Mouse (Mus musculus): ENCODE data around the gene Scn3a. TPM values are rescaled to one million over a fixed set of nuclear protein-coding genes. Genes with fewer than 3 reads are reported as not detected.
A peak's percentile ranks its signal among the peaks of the same experiment; 100 is the strongest.

Gene Scn3a
- polyA plus RNA-seq, 2 experiments, result 1.7 to 1.8 TPM

- no peak for DNase-seq (ENCODE audit: low spot score)
- Histone ChIP-seq H3K4me3 (replicated peaks; ENCODE audit: low read length) (no peak overlapping the region), H3K27me3 (ENCODE audit: control insufficient read depth, insufficient read depth, low read length) (no peaks in the 10 kb centered on the region), H3K4me2 (replicated peaks; ENCODE audit: low read depth, low read length, severe bottlenecking) (no peak overlapping the region), H3K4me1 (ENCODE audit: control insufficient read depth, insufficient read depth, low read length) (no peaks in the 10 kb centered on the region), H3K36me3 (ENCODE audit: control insufficient read depth, insufficient read depth, low read length) (no peaks in the 10 kb centered on the region), H3K9ac (ENCODE audit: low read depth, low read length, severe bottlenecking) (no peak overlapping the region), H3K9me3 (ENCODE audit: control insufficient read depth, low read length) (no peaks in the 10 kb centered on the region), H3K27ac (replicated peaks; ENCODE audit: low read depth, low read length) (no peak overlapping the region)
- no peak for TF ChIP-seq POLR2A (IDR thresholded peaks at IDR 0.05; ENCODE audit: borderline replicate concordance, extremely low read depth, insufficient read depth, insufficient read length)
- ATAC-seq (ENCODE audit: low FRiP score, low read depth), result no peak
- WGBS, result 26% methylated on average over 4 of the region's 4 CpGs
These were observed 3.5 kb downstream of the Scn3a start for GRCm38 (mm10) chr2:65563898-65564297.

DNA sequence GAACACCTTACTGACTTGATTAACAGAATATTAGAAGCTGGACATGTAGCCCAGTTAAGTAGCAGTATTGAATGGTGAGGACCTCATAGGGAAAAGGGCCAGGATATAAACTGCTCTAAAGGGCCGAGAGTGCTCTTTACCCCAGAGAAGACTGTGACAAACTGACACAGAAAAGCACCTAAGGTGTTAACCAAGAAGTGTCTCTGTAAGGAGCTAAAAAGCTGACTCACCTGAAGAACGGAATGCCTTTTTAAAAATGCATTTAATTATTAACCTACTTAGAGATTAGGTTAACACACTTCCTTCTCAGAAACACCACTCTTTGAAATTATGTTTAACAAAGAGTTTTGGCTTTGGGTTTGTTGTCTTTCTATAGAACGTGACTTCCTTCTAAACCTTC is 9.7 kb downstream of the Scn3a start:
- Histone ChIP-seq H3K9me3 (ENCODE audit: control insufficient read depth, low read length) (no peaks in the 10 kb centered on the region), H3K27me3 (ENCODE audit: control insufficient read depth, insufficient read depth, low read length) (no peaks in the 10 kb centered on the region), H3K4me3 (replicated peaks; ENCODE audit: low read length) (no peak overlapping the region), H3K36me3 (ENCODE audit: control insufficient read depth, insufficient read depth, low read length) (no peaks in the 10 kb centered on the region), H3K9ac (ENCODE audit: low read depth, low read length, severe bottlenecking) (no peak overlapping the region), H3K4me1 (ENCODE audit: control insufficient read depth, insufficient read depth, low read length) (no peaks in the 10 kb centered on the region), H3K27ac (replicated peaks; ENCODE audit: low read depth, low read length) (no peak overlapping the region), H3K4me2 (replicated peaks; ENCODE audit: low read depth, low read length, severe bottlenecking) (no peak overlapping the region)
- 79% methylated on average over 3 of the region's 3 CpGs for WGBS
- no peak for ATAC-seq (ENCODE audit: low FRiP score, low read depth)
- no peak for TF ChIP-seq POLR2A (IDR thresholded peaks at IDR 0.05; ENCODE audit: borderline replicate concordance, extremely low read depth, insufficient read depth, insufficient read length)
- no peak for DNase-seq (ENCODE audit: low spot score)

DNA sequence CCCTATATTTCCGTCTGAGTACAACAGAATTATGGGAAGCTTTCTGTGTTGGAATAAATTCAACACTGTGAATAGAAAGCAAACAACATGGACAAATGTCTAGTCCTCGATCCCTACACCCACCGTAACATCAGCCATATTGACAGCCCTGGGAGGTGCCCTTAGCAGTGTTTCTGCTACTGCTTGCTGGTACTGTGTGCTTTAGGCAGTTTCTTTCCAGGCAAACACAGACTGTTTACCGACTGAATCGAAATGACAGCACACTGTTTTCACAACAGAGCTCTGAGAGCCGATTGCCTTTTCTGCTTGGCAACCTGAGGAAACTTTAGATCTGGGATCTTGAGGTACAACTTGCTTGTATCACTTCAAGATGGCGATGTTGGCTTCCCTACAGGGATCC is 12.8 kb downstream of the Scn3a start:
- H3K4me3 ChIP-seq (replicated peaks; ENCODE audit: low read length), result no peak overlapping the region
- no peak overlapping the region for H3K27ac ChIP-seq (replicated peaks; ENCODE audit: low read depth, low read length)
- no peaks in the 10 kb centered on the region for H3K9me3 ChIP-seq (ENCODE audit: control insufficient read depth, low read length)
- no peak for ATAC-seq (ENCODE audit: low FRiP score, low read depth)
- H3K9ac ChIP-seq (ENCODE audit: low read depth, low read length, severe bottlenecking), result no peak overlapping the region
- no peaks in the 10 kb centered on the region for H3K27me3 ChIP-seq (ENCODE audit: control insufficient read depth, insufficient read depth, low read length)
- H3K36me3 ChIP-seq (ENCODE audit: control insufficient read depth, insufficient read depth, low read length), result no peaks in the 10 kb centered on the region
- no peaks in the 10 kb centered on the region for H3K4me1 ChIP-seq (ENCODE audit: control insufficient read depth, insufficient read depth, low read length)
- 85% methylated on average over 7 of the region's 7 CpGs for WGBS
- H3K4me2 ChIP-seq (replicated peaks; ENCODE audit: low read depth, low read length, severe bottlenecking), result no peak overlapping the region
- no peak for TF ChIP-seq POLR2A (IDR thresholded peaks at IDR 0.05; ENCODE audit: borderline replicate concordance, extremely low read depth, insufficient read depth, insufficient read length)
- DNase-seq (ENCODE audit: low spot score), result no peak

- WGBS, result 87% methylated on average over 3 of the region's 3 CpGs
- no peak for DNase-seq (ENCODE audit: low spot score)
- no peaks in the 10 kb centered on the region for H3K27me3 ChIP-seq (ENCODE audit: control insufficient read depth, insufficient read depth, low read length)
- H3K9ac ChIP-seq (ENCODE audit: low read depth, low read length, severe bottlenecking), result no peak overlapping the region
- no peak for ATAC-seq (ENCODE audit: low FRiP score, low read depth)
- no peak overlapping the region for H3K4me2 ChIP-seq (replicated peaks; ENCODE audit: low read depth, low read length, severe bottlenecking)
- TF ChIP-seq POLR2A (IDR thresholded peaks at IDR 0.05; ENCODE audit: borderline replicate concordance, extremely low read depth, insufficient read depth, insufficient read length), result no peak
- no peaks in the 10 kb centered on the region for H3K4me1 ChIP-seq (ENCODE audit: control insufficient read depth, insufficient read depth, low read length)
- H3K4me3 ChIP-seq (replicated peaks; ENCODE audit: low read length), result no peak overlapping the region
- H3K9me3 ChIP-seq (ENCODE audit: control insufficient read depth, low read length), result no peaks in the 10 kb centered on the region
- no peaks in the 10 kb centered on the region for H3K36me3 ChIP-seq (ENCODE audit: control insufficient read depth, insufficient read depth, low read length)
- no peak overlapping the region for H3K27ac ChIP-seq (replicated peaks; ENCODE audit: low read depth, low read length)
These were observed 14.0 kb downstream of the Scn3a start for GRCm38 (mm10) chr2:65553473-65553872.

GRCm38 (mm10) chr2:65552727-65553126 is 14.7 kb downstream of the Scn3a start:
- Histone ChIP-seq H3K9ac (ENCODE audit: low read depth, low read length, severe bottlenecking) (no peak overlapping the region), H3K36me3 (ENCODE audit: control insufficient read depth, insufficient read depth, low read length) (no peaks in the 10 kb centered on the region), H3K4me2 (replicated peaks; ENCODE audit: low read depth, low read length, severe bottlenecking) (no peak overlapping the region), H3K4me1 (ENCODE audit: control insufficient read depth, insufficient read depth, low read length) (no peaks in the 10 kb centered on the region), H3K27ac (replicated peaks; ENCODE audit: low read depth, low read length) (no peak overlapping the region), H3K4me3 (replicated peaks; ENCODE audit: low read length) (no peak overlapping the region), H3K27me3 (ENCODE audit: control insufficient read depth, insufficient read depth, low read length) (no peaks in the 10 kb centered on the region), H3K9me3 (ENCODE audit: control insufficient read depth, low read length) (no peaks in the 10 kb centered on the region)
- TF ChIP-seq POLR2A (IDR thresholded peaks at IDR 0.05; ENCODE audit: borderline replicate concordance, extremely low read depth, insufficient read depth, insufficient read length), result no peak
- ATAC-seq (ENCODE audit: low FRiP score, low read depth), result no peak
- no peak for DNase-seq (ENCODE audit: low spot score)
- 51% methylated on average over 3 of the region's 3 CpGs for WGBS

DNA sequence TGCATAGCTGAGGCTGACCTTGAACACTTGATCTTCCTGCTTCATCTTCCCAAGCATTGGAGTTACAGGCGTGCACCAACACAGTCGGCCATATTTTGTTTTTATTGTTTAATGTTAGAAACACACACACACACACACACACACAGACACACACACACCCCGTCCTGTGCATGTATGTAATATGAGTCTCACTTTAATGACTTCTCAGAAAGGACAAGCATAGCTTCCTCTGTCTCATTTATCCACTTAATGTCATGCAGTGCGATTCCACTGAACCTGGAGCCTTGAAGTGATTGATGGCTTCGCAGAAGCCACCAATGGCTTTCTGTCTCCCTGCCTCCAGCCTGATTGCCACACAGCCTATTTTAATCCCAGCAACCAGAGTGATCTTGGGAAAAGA is 15.2 kb downstream of the Scn3a start:
- WGBS, result 48% methylated on average over 5 of the region's 5 CpGs
- H3K4me2 ChIP-seq (replicated peaks; ENCODE audit: low read depth, low read length, severe bottlenecking), result no peak overlapping the region
- DNase-seq (ENCODE audit: low spot score) (no peak), ATAC-seq (ENCODE audit: low FRiP score, low read depth) (peak; percentile 44; the same call in 1 of the 2 replicates)
- no peak for TF ChIP-seq POLR2A (IDR thresholded peaks at IDR 0.05; ENCODE audit: borderline replicate concordance, extremely low read depth, insufficient read depth, insufficient read length)
- no peak overlapping the region for H3K4me3 ChIP-seq (replicated peaks; ENCODE audit: low read length)
- no peak overlapping the region for H3K9ac ChIP-seq (ENCODE audit: low read depth, low read length, severe bottlenecking)
- H3K4me1 ChIP-seq (ENCODE audit: control insufficient read depth, insufficient read depth, low read length), result no peaks in the 10 kb centered on the region
- H3K27ac ChIP-seq (replicated peaks; ENCODE audit: low read depth, low read length), result no peak overlapping the region
- H3K9me3 ChIP-seq (ENCODE audit: control insufficient read depth, low read length), result no peaks in the 10 kb centered on the region
- no peaks in the 10 kb centered on the region for H3K27me3 ChIP-seq (ENCODE audit: control insufficient read depth, insufficient read depth, low read length)
- no peaks in the 10 kb centered on the region for H3K36me3 ChIP-seq (ENCODE audit: control insufficient read depth, insufficient read depth, low read length)

Measured in limb, embryonic 14.5 days (tissue).